Mouse (Mus musculus): ENCODE measurements around the gene Thada.
A peak's percentile ranks its signal among the peaks of the same experiment; 100 is the strongest.

The Thada gene

DNA sequence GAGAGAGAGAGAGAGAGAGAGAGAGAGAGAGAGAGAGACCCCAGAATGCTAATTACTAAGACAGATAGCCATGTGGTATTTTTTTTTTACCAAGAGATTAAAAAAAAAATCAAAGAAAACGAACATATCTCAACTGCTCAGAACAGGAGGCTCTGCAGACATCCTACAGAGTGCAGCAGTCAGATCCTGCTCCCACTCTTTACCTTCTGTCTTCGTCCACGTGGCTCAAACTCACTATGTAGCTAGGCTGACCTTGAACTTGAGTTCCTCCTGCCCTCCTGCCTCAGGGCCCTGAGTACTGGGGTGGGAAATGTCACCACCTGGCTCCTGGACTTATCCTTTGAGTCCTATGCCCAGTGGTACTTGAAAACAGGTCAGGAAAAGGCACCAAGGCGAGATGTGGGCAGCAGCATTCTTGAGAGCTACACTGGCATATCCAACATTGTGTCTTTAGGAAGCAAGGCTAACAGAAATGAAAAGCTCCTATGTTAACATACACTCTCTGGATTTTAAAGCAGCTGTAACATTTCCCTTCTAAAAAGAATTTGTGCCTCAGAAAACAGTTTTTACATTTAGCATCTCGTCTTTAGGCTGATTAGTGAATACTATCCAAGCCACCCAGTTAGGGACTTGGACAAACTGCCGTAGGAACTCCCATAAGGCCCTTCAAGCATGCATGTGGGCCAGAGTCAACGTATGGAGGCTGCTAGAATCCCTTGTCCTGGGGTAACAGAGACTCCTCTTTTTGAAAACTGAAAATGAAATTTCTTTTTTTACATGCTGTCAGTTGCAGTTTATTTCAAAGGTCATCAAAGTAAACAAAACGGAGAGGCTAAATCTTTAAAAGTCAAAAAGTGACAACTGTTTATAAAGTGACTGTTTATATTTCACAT, 183.4 kb downstream of the Thada start:
- DNase-seq = no peak

- no peak for DNase-seq
Observed at GRCm38 (mm10) chr17:84279001-84279400, 187.0 kb downstream of the Thada start.

DNA sequence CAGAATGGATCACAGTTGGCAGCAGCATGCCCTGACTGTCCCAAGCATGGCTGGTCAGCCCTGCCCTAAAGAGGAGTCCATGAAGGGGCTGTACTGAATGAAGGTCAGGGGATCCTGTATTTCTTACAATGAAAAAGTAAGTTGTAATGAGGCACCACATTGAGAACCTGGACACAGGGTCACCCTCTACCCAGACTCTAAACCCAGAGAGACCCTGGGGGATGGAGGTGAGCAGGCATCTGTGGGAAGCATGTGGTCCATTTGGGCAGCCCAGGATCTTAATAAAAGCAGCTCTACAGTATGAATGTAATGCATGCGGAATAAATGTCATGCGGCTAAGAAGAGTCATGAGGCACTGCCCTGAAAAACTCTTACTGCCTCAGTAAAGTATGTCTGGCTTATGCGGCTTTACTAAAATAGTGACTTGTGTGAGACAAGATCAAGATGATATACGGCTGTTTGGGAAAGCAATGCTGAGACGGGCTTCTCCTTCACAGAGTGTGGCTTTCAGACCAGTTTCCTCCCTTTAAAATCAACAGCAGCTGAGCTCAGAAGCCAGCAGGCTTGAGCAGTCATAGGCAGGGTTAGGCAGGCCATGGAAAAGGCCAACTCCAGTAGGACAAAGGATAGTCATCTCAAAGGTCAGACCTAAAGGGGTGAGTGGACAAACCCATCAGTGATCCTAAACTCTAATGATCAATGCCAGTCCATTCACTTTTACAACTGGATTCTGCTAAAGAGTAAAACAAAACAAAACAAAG, 187.6 kb downstream of the Thada start:
- DNase-seq = no peak

GRCm38 (mm10) chr17:84274999-84275398, 191.0 kb downstream of the Thada start:
- no peak for DNase-seq

- no peak for DNase-seq
Observed at GRCm38 (mm10) chr17:84274163-84274562, 191.8 kb downstream of the Thada start.

DNA sequence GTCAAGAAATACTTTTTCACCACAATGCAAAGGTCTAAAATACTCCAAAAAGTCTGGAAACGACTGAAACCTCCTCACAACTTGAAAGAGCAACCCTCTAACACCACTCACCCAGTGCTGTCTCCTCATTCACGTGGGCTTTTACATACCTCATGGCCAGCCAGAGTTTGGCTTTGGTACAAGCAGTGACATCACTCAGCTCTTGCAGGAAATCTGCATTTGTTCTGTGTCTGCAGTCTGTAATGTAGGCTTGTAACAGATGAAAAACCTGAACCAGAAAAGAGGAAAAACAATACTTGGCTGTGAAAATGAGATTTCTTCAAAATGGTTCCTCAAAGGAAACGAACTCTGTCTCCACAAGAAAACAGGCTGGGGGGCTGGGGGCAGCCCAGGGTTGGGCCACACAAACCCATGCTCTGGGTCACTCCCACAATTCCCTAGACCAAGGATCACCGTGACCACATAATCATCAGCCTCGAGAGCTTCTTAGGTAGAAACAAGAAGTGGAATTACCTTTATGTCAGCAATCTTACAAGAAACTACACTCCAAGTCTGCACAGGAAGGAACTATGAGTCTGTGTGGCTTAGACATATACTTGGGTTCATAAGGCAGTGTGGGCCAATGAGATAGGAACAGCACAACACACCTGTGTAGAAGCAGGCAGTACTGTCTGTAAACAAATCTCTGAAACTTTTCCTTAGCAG, 193.3 kb downstream of the Thada start:
- DNase-seq = peak; percentile 57

DNA sequence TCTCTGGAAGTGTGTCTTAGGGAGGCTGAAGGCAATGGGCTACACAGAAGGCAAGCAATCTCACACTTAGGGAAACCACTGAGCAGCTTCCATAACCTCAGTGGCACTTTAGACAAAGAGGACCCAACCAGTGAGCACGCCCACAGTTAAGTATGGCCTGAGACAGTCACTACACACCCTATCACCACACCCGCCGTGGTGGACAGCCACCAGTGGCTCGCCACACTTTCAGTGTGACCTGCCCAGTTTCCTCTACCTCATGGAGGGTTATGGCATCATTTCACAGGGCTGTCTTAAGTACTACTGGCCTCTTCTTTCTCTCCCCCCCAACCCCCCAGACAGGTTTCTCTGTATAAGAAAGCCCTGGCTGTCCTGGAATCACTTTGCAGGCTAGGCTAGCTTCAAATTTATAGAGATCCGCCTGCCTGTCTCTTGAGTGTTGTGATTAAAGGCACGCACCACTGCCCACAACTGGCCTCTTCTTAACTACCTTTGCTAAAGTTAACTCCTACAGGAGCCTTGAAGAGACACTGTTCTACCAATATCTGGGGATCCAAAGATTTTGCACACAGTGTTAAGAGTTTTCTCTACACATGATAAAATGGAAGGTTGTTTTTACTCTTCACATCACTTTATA, 194.3 kb downstream of the Thada start:
- no peak for DNase-seq

- DNase-seq = peak; percentile 34
Observed at GRCm38 (mm10) chr17:84269722-84270121, 196.3 kb downstream of the Thada start.

- peak; percentile 63 for DNase-seq
Observed at GRCm38 (mm10) chr17:84268450-84268849, 197.6 kb downstream of the Thada start.

DNA sequence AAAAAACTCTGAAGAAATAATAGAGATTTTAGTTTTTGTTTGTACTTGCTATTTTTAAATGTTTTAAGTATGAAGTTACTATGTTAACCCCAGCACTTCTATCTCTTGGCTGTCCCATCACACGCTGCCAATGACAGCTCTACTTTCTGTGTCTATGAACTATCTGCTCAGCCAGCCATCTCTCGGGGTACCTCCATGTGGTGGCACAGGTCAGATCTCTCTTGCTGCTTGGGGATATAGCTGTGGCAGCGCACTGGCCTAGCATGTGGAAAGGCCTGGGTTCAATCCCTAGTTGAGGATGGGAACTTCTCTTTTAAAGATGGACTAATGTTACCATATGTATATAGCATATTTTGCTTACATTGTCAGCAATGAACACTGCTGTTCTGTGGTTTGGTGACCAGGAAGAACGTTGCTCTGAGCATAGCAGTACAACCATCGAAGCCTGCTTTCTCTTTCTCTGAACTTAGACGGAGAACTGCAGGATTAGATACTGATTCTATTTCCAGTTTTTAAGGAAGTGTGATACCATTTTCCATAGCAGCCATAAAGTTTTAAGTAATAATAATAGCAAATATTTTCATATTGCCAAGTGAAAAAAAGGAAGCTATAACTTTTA, 198.4 kb downstream of the Thada start:
- DNase-seq = no peak

- DNase-seq = no peak
Observed at GRCm38 (mm10) chr17:84266161-84266948, 199.7 kb downstream of the Thada start.

DNA sequence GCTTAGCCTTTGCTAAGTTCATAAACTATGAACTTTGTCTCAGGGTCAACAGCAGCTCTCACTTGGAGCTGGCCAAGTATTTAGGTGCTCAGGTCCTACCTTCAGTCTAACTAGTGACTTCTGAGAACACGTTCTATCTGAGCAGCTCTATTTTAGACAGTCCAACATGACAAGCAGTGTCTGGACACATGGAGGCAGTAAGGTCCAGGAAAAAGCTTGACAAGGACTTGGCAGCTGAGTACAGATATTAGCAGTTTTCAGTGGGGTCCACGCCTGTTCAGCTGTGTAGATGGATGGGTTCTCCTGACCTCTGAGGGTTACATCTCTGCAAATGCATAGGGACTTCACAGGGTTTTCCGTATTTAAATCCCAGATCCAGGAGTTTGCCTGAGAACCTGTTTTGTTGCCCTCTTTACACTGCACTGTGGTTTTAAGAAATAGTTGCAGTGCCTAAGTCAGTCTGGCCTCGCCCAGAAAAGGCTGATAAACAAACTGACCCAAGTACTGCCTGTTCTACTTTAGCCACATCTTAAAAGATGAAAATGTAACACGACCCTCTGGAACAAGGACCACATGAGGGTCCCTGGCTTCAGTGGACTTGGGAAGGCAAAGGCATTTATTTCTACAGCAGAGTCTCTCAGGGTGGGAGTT, 200.4 kb downstream of the Thada start:
- DNase-seq = no peak

DNA sequence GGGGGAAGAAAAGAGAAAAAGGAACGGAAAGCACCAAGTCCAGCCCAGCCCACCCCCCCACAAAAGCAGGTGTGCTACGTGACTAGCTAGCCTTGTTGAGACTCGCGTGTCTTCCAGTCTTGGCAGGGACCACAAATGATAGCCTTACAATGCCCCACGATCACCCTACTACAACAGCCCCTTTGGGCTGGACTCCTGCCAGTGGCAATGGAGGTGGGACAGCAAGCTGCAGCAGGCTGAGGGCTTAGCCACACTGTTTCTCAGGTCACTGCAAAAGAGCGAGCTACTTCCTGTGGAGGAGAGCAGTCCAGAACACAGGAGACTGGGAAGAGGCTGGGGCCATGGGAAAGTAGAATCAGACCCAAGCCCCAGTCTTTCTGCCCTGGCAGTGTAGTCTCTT, 201.7 kb downstream of the Thada start:
- DNase-seq = no peak

GRCm38 (mm10) chr17:84263591-84263990, 202.4 kb downstream of the Thada start:
- DNase-seq = no peak

GRCm38 (mm10) chr17:84262325-84262979, 203.6 kb downstream of the Thada start:
- DNase-seq = no peak

GRCm38 (mm10) chr17:84261010-84261409, 205.0 kb downstream of the Thada start:
- no peak for DNase-seq

DNA sequence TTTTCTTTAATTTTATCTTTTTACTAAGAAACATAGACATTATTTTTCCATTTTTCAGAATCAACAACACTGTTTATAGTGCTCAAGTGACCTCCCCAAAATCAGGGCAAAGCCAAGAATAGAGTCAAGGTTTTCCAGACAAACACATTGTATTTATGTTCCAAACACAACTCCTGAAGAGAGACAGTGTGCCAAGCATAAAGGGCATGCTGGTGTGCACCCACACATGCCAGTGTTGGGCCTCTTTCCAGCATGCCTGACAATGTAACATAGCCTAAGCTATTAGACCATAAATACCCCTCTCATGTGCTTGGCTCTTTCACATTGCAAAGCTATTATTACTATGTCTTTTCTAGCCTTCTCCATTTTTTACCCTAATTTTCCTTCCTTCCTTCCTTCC, 205.8 kb downstream of the Thada start:
- DNase-seq = no peak

DNA sequence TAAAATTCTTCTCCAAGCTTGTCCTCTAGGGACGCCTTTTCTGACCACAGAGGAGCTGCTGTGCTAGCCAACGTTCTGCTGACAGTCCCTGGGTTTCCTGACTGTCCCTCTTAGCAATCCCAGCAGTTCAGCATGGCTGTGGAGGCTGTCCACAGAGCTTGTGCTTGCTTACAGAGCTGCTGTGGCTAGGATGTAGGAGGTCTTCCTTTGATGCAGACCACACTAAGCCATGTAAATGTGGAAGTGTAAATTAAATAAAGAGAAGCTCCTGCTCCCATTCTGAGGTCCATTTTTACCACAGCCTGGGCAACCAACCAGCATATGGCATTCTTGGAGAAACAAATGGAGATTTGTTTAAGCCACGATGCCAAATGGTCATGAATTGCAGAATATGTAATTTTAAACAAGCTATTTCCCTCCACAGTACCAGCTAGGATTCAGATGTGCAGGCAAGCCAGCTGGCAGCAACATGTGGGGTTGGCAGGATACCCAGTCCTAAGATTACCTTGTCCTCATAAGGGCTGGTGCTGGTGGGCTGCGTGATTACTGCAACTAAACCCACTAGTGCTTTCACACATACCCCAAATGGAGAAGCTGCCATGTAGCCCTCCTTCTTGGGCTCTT, 207.3 kb downstream of the Thada start:
- DNase-seq = no peak

DNA sequence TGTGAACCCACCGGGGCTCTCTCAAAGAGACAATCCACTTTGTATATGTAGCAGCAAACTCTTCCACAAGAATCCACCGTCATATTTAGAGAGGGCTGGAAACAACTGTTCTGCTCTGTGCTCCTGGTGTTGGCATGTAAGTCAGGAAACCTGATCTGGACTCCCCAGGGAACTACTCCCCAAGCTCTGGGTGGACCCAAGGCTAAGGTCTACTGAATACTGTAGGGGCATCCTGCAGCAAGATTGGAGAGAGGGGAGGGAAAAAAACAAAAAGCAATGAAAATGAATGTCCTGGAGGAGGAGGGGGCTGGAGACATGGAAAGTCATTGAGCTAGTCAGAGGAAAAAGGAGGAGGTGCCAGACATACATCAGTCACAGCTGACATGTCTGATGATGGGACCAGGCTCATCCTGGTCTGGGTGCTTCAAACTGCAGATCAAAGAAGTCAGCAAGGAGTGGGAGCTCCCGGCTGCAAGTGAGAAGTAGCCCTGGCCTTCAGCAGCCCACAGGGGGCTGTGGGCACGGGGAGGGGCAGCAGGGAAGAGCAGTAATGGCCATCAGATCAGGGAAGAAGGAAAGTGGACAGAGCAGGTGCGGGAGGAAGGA, 208.0 kb downstream of the Thada start:
- no peak for DNase-seq
